Mouse (Mus musculus) activated CD4-positive, CD25-positive, alpha-beta regulatory T cell, adult 4 months (primary cell): ENCODE data around the gene AC124502.3. TPM values are rescaled to one million over a fixed set of nuclear protein-coding genes. Genes with fewer than 3 reads are reported as not detected.

Experiments used
- ATAC-seq: one replicate; pipeline ENCODE4 v1.8.0; 2017
- polyA plus RNA-seq, 2 experiments: library from polyadenylated mRNA; unstranded; fragments of 100-300 nt; shearing (Covaris generic); gene quantifications; one replicate each; pipeline ENCODE4 v1.2.1; 2017

Gene AC124502.3
- polyA plus RNA-seq, 2 experiments from 2014 or later = 0.40 to 0.68 TPM

GRCm38 (mm10) chr19:5060365-5061330, 22.0 kb downstream of the AC124502.3 start:
- no peak for ATAC-seq

GRCm38 (mm10) chr19:5062041-5062440, 23.4 kb downstream of the AC124502.3 start:
- no peak for ATAC-seq

- no peak for ATAC-seq
These were observed 23.8 kb downstream of the AC124502.3 start for GRCm38 (mm10) chr19:5062446-5062845.

- ATAC-seq = no peak
These were observed 26.4 kb downstream of the AC124502.3 start for GRCm38 (mm10) chr19:5065104-5065503.

- ATAC-seq = no peak
These were observed 28.5 kb downstream of the AC124502.3 start for GRCm38 (mm10) chr19:5067040-5067799.

GRCm38 (mm10) chr19:5067867-5068569, 29.3 kb downstream of the AC124502.3 start, which contains the start of gene Cd248:
TSS of gene Cd248 (plus strand) at chr19:5068078.
- ATAC-seq = no peak

- no peak for ATAC-seq
These were observed 30.0 kb downstream of the AC124502.3 start for GRCm38 (mm10) chr19:5068570-5069234.

- no peak for ATAC-seq
These were observed 30.8 kb downstream of the AC124502.3 start for GRCm38 (mm10) chr19:5069486-5069885.

GRCm38 (mm10) chr19:5069978-5070377, 31.3 kb downstream of the AC124502.3 start:
- ATAC-seq = no peak

GRCm38 (mm10) chr19:5071077-5071476, 32.4 kb downstream of the AC124502.3 start:
- no peak for ATAC-seq

GRCm38 (mm10) chr19:5071545-5072369, 33.1 kb downstream of the AC124502.3 start:
- ATAC-seq = peak; percentile 84

GRCm38 (mm10) chr19:5072389-5073019, 33.8 kb downstream of the AC124502.3 start:
- no peak for ATAC-seq

- no peak for ATAC-seq
These were observed 34.3 kb downstream of the AC124502.3 start for GRCm38 (mm10) chr19:5073028-5073427.

- no peak for ATAC-seq
These were observed 34.8 kb downstream of the AC124502.3 start for GRCm38 (mm10) chr19:5073518-5073917.

GRCm38 (mm10) chr19:5079279-5079678, 40.6 kb downstream of the AC124502.3 start:
- ATAC-seq = no peak

- ATAC-seq = no peak
These were observed 43.3 kb downstream of the AC124502.3 start for GRCm38 (mm10) chr19:5082005-5082404.

- no peak for ATAC-seq
These were observed 43.9 kb downstream of the AC124502.3 start for GRCm38 (mm10) chr19:5082596-5082995.

- no peak for ATAC-seq
These were observed 45.5 kb downstream of the AC124502.3 start for GRCm38 (mm10) chr19:5083961-5084833.

- no peak for ATAC-seq
These were observed 46.1 kb downstream of the AC124502.3 start for GRCm38 (mm10) chr19:5084834-5085144.
